Mouse (Mus musculus): ENCODE results near the gene Auts2.

DNA sequence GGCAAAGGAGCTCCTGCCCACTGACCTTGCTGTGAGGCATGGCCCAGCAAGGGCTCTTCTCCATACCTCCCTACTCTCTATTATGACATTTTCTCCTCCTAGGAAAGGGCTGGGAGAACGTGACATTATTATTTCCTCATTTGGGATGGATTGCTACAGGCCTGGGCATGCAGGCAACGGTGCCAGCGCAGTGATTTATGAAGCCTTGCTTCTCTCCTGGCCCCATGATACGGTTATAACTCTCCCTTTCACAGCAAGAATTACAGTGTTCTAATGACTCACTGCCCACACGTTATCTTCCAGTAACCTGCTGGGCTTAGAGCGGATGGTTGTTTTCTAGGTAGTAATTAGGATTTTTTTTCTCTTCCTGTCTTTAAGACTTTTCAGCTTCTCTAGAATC is 977.1 kb downstream of the Auts2 start:
- TF ChIP-seq POLR2A (IDR thresholded peaks at IDR 0.05; ENCODE audit: low read depth, low read length) (no peak), CTCF (IDR thresholded peaks at IDR 0.05; ENCODE audit: extremely low read depth, insufficient read length, insufficient replicate concordance, low read depth, low read length) (no peak)

Data from small intestine, adult 2 months (tissue).